23 mouse cellular contexts compared by ENCODE assay signal in genomic region chr3:94405561-94405960, GRCm38 (mm10). TPM values are rescaled to one million over a fixed set of nuclear protein-coding genes. Genes with fewer than 3 reads are reported as not detected.
DNase-seq lines count a peak whose midpoint lies in the region; TF ChIP-seq lines count a peak whose summit lies in the region.
"Had no signal": no experiment of that assay in that cellular context is flagged by ENCODE, and none has a peak within 500 bp of the region (broad histone marks: within the 10 kb centered on the region; RNA-seq: fewer than 3 reads in every experiment).

No protein-coding gene starts in this region.

- no peak overlapping the region for H3K4me3 ChIP-seq in kidney, adult 2 months (ENCODE audit: insufficient read depth, low read depth, low read length)
- H3K4me3 ChIP-seq in lung, adult 2 months (replicated peaks; ENCODE audit: extremely low read depth, low read depth, low read length) = no peak overlapping the region
- H3K4me3 ChIP-seq: embryonic facial prominence, embryonic 15.5 days; forebrain, embryonic 12.5 days; midbrain, embryonic 12.5 days had no signal

- TF ChIP-seq POLR2A in kidney, adult 2 months (IDR thresholded peaks at IDR 0.05; ENCODE audit: low read depth, low read length) = no peak
- no peak for TF ChIP-seq POLR2A in lung, adult 2 months (IDR thresholded peaks at IDR 0.05; ENCODE audit: borderline replicate concordance, extremely low read depth, low read depth, low read length)

- TF ChIP-seq CTCF in kidney, adult 2 months (conservative IDR thresholded peaks at IDR 0.05; ENCODE audit: insufficient read depth, insufficient read length, low read depth, low read length) = no peak
- TF ChIP-seq CTCF in lung, adult 2 months (IDR thresholded peaks at IDR 0.05; ENCODE audit: insufficient read depth, low read length) = no peak

- no peak overlapping the region for H3K27ac ChIP-seq in kidney, adult 2 months (ENCODE audit: insufficient read depth, low read depth, low read length)
- H3K27ac ChIP-seq: embryonic facial prominence, embryonic 15.5 days; forebrain, embryonic 12.5 days; hindbrain, postnatal 0 days; midbrain, embryonic 12.5 days had no signal

- peak; percentile 40 for DNase-seq in kidney, adult 2 months
- DNase-seq in kidney, postnatal 14 days = no peak
- peak; percentile 4 for DNase-seq in gonadal fat pad, adult 2 months (ENCODE audit: low read depth)
- DNase-seq in lung, adult 2 months = peak; percentile 24
- peak; percentile 43 for DNase-seq in lung, postnatal 10 days
- no peak for DNase-seq in right cerebral cortex, adult 18-20 months
- no peak for DNase-seq in Muller cell, postnatal 12 days (ENCODE audit: inconsistent ontology term)
- DNase-seq in cerebellum, postnatal 36 days = no peak
- DNase-seq: adrenal gland, postnatal 25 days; cerebellum, adult 11-12 months; cerebellum, adult 9-11 months; forebrain, postnatal 0 days; heart, postnatal 14 days; kidney, postnatal 4 days; liver; right cerebral cortex, postnatal 14 days had no signal

- H3K27me3 ChIP-seq in kidney, adult 2 months (replicated peaks; ENCODE audit: control insufficient read depth, insufficient read depth, low read length) = no peaks in the 10 kb centered on the region

- H3K36me3 ChIP-seq in kidney, adult 2 months (ENCODE audit: control insufficient read depth, insufficient read depth, low read length) = no peaks in the 10 kb centered on the region
- H3K36me3 ChIP-seq: embryonic facial prominence, embryonic 15.5 days; forebrain, embryonic 12.5 days; midbrain, embryonic 12.5 days had no signal

- WGBS in kidney, adult 2 months = 32% methylated on average over 4 of the region's 4 CpGs
- WGBS in lung, adult 2 months = 53% methylated on average over 4 of the region's 4 CpGs

- 0 out of 2 replicates have a peak, but pooled peaks cover 3% of the 10 kb centered on the region for H3K4me1 ChIP-seq in kidney, adult 2 months (ENCODE audit: control insufficient read depth, insufficient read depth, low read length)
- no peaks in the 10 kb centered on the region for H3K4me1 ChIP-seq in lung, adult 2 months (ENCODE audit: control insufficient read depth, insufficient read depth, low read length)

RNA-seq across cellular contexts. Expression of gene Lingo4, which starts 7.2 kb away (rescaled TPM):
- polyA plus RNA-seq in kidney, adult 2 months (2012; rRNA removed) = 0.14 and 0.20 TPM in 2 replicates
- 0.04 and 0.19 TPM in 2 replicates for polyA plus RNA-seq in gonadal fat pad, adult 2 months (2012; rRNA removed)
- polyA plus RNA-seq in lung, adult 2 months (2012; rRNA removed) = 0.12 and 0.17 TPM in 2 replicates
- polyA plus RNA-seq: limb, embryonic 11.5 days; testis, adult 2 months had no signal

RNA-seq across cellular contexts. Expression of gene Tdrkh, which starts 7.5 kb away (rescaled TPM):
- polyA plus RNA-seq in kidney, adult 2 months (2012; rRNA removed) = 0.75 and 0.90 TPM in 2 replicates
- 1.3 and 2.0 TPM in 2 replicates for polyA plus RNA-seq in gonadal fat pad, adult 2 months (2012; rRNA removed)
- polyA plus RNA-seq in lung, adult 2 months (2012; rRNA removed) = 0.17 and 0.44 TPM in 2 replicates
- polyA plus RNA-seq: small intestine, adult 2 months had no signal

RNA-seq across cellular contexts. Expression of gene Rorc, which starts 33.0 kb away (rescaled TPM):
- polyA plus RNA-seq in kidney, adult 2 months (2012; rRNA removed) = 21.8 and 24.4 TPM in 2 replicates
- 13.6 and 18.5 TPM in 2 replicates for polyA plus RNA-seq in gonadal fat pad, adult 2 months (2012; rRNA removed)
- polyA plus RNA-seq in lung, adult 2 months (2012; rRNA removed) = 6.3 and 7.9 TPM in 2 replicates

RNA-seq across cellular contexts. Expression of gene Mrpl9, which starts 37.6 kb away (rescaled TPM):
- polyA plus RNA-seq in kidney, adult 2 months (2012; rRNA removed) = 39.2 and 47.8 TPM in 2 replicates
- polyA plus RNA-seq in gonadal fat pad, adult 2 months (2012; rRNA removed) = 28.0 and 29.0 TPM in 2 replicates
- polyA plus RNA-seq in lung, adult 2 months (2012; rRNA removed) = 18.2 and 22.6 TPM in 2 replicates

RNA-seq across cellular contexts. Expression of gene Oaz3, which starts 38.2 kb away (rescaled TPM):
- polyA plus RNA-seq in kidney, adult 2 months (2012; rRNA removed) = 0.25 and 1.0 TPM in 2 replicates
- 28.5 and 31.4 TPM in 2 replicates for polyA plus RNA-seq in gonadal fat pad, adult 2 months (2012; rRNA removed)
- polyA plus RNA-seq in lung, adult 2 months (2012; rRNA removed) = 0.18 TPM in 1 of 2 replicates, not detected in the other
- polyA plus RNA-seq: small intestine, adult 2 months had no signal

Comparison
In these comparisons a context has a peak if more than half of its experiments do, and no peak if none do; other contexts are left out.
1. DNase-seq: peak in kidney, adult 2 months (single experiment), gonadal fat pad, adult 2 months (single experiment), lung, adult 2 months (single experiment) and lung, postnatal 10 days (single experiment); none in kidney, postnatal 14 days (single experiment), right cerebral cortex, adult 18-20 months (single experiment), Muller cell, postnatal 12 days (single experiment) and cerebellum, postnatal 36 days (0 of 2).